Mouse (Mus musculus) thymus, adult 18-20 months (tissue): ENCODE measurements around the gene Pax9.

ENCODE experiments used
- DNase-seq, 2 experiments: peaks; one replicate each; pipeline ENCODE4 v3.0.0; 2022; ENCODE audit warnings: mixed read lengths in 2 of 2

Gene Pax9

DNA sequence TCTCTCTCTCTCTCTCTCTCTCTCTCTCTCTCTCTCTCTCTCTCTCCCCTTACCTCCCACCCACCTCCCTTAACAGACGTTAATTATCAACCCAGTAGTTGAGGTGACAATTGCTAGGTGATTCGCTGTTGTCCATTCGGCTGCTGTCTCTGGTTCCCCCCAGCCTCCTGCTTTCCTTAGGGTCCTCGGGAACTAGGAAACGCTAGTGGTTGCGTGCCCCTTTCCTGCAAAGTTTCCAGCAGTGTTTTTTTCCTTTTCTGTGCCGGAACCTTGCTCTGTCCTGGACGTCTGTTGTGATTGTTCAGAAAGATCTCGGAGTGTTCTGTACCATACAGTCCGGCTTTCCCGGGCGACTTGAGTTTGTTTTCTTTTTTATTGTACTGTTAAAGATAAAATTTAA lies 6.2 kb downstream of the Pax9 start:
- DNase-seq = no peak

DNA sequence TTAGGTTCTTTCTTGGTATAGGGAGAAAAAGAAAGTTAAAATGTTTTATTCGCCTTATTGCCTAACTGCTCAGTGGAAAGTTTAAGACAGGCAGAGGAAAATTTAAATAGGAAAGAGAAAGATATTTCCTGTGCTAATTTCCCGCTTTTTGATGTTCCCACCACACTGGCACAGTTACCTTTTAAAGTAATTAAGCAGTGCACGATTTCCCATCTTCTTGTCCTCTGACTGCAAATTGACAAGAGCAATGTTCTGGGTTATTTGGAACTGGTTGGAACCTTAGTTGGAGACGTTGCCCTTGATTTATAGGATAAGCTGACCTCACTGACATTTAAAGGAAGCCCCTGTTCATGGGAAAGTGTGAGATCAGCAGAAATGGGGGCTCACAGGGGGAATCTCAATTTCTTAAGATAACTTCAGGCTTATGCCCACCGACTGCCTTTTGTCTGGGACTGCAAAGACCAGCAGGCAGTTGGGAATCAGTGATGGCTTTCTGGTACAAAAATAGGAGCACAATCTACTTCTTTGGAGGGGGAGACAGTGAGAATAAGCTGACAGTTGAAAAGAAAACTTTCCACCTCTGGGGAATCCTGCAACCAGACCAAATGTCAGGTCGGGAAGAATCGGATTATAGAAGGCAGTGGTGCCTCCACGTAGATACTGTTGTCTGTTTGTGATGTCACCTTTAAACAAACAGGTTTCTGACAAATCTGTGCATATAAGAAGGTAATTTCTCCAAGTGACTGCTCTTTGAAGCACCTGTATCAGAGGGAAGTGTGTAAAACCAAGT lies 6.8 kb downstream of the Pax9 start:
- DNase-seq = no peak

DNA sequence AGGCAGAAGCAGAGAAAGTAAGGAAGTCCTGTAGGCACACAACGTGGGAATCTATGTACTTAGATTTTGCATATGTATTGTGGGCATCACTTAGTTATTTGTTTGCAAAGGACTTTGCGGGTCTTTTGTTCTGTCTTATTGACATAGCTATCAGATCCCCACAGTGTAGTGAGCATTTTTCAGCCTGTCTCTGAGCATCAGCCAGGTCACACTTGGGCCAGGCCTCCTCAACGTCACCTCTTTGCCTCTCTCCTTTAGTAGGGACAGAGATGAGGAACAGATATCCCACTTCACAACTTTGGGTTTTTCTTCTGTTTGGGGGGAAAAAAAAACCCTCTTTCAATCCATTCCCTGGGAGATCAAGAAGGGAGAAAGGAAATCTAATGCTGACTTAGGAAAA lies 7.8 kb downstream of the Pax9 start:
- DNase-seq = no peak

DNA sequence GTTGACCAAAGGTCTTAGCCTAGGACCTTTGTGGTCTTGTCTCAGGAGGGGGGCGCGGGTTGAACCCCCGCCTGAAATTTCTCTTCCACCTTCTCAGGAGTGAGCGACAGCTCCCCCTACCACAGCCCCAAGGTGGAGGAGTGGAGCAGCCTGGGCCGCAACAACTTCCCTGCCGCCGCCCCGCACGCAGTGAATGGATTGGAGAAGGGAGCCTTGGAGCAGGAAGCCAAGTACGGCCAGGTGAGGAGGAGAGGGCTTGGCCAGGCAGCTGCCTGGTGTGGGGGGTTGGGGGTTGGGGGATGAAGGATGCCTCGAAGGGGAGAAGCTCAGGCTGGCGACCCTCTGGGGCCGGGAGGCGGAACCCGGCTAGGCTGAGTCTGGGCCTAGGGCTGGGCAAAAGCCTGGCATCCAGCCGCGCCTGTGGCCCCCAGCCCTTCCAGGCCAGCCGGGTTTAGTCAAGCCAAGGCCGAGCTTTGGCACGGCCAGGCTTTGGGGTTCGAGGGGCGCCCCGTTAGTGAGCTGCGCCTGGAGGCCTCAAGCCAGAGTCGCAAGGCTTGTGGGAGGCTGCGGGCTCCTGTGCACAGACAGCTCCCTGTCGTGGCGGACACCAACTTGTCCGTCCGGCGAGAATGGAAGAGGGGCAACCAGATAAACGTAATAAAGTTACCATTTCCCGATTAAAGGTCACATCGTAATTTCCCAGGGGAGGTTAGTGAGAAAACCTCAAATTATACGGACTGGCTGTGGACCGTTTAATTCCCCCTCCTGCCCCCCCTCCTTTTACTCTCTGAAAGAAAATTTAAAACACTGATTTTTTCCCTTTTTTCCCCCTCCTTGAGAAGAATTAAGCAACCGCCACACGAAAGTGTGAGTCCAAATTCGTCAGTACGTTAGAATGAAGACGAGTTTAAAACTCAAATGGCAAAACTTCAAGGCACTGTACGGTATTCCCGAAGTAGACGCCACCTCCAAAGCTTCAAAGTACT lies 8.6 kb downstream of the Pax9 start:
- DNase-seq = no peak

DNA sequence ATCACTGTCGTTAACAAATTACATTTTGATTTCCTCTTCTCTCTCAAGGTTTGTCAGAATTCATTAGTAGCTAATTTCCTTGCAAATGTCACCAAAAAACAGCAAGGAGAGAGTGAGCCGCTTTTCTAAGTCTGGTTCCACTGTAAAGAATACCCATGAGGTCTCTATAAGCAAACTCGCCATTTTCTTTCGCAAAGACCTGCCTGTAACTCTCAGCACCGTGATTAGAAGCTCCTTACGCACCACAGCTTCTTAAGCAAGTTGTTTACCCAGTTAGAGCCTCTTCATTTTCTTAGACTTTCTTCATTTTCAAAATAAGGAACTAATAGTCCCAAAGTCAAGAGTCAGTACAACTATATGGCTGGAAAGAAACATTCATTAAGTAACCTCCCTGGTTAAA lies 9.4 kb downstream of the Pax9 start:
- no peak for DNase-seq

DNA sequence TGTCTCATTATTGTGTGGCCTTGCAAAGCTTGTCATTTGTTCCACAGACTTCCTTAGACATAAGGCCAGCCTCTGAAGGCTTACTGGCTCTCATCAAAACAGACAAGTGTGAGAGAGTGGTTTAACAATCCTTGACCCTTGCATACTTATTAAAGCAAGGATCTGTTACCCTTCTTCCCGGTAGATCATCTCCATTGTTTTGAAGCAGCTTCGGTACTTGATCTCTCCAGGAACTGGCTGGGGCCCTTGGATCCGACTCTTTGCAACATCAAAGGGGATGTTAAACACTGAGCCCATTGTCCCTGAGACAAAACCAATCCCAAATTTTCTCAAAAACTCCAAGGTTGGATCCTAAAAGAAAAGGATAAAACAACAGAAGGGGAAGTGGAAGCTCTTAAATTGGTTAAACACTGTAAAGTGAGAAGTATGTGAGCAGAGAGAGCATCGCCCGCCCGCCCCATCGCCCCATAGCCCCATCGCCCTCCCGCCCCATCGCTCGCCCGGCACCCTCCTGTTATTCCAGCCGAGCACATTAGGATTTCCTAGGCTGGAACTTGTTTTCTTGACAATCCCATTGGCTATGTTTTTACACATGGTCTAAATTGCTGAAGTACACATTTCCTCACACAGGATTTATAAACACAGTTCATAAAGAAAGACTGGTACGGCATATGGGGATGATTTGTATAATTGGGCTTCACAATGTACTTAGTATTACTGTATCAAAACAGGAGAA lies 26.6 kb downstream of the Pax9 start:
- DNase-seq = no peak

DNA sequence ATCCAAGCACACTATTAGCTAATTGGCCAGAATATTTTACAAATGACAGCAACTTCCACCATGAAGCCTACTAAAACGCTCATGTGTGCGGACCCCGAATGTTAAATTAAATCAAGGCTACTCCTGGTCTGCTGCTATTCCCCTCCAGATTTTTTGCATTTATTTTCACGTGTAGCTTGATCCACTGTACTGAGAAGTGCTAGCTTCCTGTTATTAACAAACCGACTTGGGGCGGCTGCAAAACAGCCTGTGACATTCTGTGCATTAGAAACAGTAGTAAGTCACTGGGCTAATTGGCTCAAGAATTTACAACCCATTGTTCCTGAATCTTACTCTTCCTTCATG lies 27.1 kb downstream of the Pax9 start:
- no peak for DNase-seq

DNA sequence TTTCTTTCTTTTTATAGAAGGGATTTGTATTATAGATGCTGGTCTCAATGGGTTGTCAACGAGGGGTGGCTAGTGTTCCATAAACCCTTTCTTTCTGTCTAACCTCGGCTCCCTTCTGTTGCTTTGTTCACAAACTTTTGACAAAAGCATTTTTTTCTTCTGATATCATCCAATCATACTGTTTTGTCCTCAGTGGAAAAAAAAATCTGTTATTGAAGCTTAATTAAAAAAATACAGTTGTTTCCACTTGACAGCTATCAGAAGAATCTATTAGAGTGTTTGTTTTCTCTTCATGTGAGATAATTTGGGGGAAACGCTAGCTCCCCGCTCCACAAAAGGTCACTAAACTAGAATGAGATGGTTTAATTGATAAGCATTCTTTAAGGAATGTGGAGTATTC lies 36.1 kb downstream of the Pax9 start:
- DNase-seq = no peak

DNA sequence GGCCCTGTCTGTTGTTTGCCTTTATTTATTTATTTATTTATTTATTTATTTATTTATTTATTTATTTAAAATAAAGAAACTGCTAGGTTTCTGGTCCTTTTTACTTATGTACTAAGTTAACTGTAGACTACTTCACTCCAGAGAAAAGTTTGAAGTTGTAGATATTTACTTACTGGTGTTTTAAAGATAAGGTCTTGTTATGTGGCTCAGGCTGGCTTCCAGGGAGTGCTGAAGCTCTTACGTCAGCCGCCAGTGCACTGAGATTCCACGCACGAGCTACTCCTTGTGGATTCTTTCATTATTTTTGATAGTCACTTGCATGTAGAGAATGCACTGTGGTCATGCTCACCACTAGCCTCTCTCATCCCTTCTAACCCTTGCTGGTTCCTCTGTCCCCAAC lies 45.5 kb downstream of the Pax9 start:
- DNase-seq = no peak
